Mouse (Mus musculus): Measurements from ENCODE around the gene Mpeg1. TPM values are rescaled to one million over a fixed set of nuclear protein-coding genes. Genes with fewer than 3 reads are reported as not detected.

Gene Mpeg1
- polyA plus RNA-seq, 1 experiment from 2014 or later: 0.84 TPM

DNA sequence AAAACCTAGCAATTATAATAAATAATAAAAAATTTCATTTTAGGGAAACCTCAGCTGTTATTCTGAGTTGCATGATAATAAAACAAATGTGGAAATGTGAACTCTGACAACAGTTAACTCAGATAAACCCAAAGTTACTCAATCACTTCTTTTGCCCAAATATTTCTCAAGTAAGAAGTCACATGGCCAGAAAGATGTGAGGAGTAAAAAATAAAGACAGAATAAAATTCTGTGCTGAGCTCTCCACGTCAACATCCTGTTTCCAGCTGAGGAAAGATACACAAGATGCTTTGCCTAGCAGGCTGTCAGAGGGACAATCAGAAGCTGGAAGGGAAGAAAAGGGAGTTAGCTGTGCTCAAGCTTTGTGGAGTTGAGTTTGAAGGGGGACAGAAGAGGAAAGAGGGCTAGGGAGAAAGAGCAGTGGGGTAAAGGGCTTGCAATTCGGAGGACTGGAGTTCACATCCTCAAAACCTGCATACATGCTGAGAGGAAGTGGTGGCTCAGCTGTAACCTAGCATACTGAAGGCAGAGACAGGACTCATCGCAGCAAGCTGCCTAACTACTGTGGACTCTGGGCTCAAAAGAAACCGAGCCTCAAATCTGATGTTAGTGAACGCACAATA, 20.4 kb upstream of the Mpeg1 start:
- H3K4me2 ChIP-seq (replicated peaks; ENCODE audit: low read depth): no peak overlapping the region
- no peak overlapping the region for H3K9ac ChIP-seq (ENCODE audit: low read length)
- no peaks in the 10 kb centered on the region for H3K4me1 ChIP-seq (replicated peaks; ENCODE audit: control insufficient read depth, insufficient read depth)
- H3K27ac ChIP-seq (replicated peaks): no peak overlapping the region
- H3K9me3 ChIP-seq (ENCODE audit: control insufficient read depth, low read length): no peaks in the 10 kb centered on the region
- H3K4me3 ChIP-seq (ENCODE audit: low read depth, low read length): no peak overlapping the region
- H3K36me3 ChIP-seq (ENCODE audit: control insufficient read depth, insufficient read depth, low read length): no peaks in the 10 kb centered on the region
- ATAC-seq (ENCODE audit: low FRiP score, low TSS enrichment): no peak
- H3K27me3 ChIP-seq (ENCODE audit: control insufficient read depth, insufficient read depth, low read length): no peaks in the 10 kb centered on the region
- no peak for DNase-seq (ENCODE audit: low spot score)
- 63% methylated on average over 5 of the region's 5 CpGs for WGBS
- TF ChIP-seq EP300 (optimal IDR thresholded peaks at IDR 0.05) (no peak), CTCF (IDR thresholded peaks at IDR 0.05; ENCODE audit: low read depth) (no peak)

DNA sequence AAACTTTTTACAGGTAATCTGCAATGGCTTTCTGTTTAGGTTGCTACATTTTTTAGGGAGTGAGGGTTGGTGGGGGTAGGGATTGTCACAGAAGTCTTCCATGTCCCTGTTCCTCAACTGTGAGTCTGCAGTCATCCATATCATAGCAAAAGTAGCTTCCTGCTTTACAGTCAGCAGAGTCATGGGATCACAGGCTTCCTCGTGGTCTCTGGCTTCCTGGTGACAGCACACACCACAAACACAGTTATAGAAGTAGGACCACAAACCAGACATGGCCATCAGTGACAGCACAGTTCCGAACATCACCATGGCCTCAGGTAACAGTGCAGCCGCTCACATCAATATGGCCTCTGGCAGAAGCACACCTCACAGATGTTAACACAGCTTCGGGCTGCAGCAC, 18.0 kb upstream of the Mpeg1 start:
- H3K4me3 ChIP-seq (ENCODE audit: low read depth, low read length): no peak overlapping the region
- H3K27ac ChIP-seq (replicated peaks): no peak overlapping the region

DNA sequence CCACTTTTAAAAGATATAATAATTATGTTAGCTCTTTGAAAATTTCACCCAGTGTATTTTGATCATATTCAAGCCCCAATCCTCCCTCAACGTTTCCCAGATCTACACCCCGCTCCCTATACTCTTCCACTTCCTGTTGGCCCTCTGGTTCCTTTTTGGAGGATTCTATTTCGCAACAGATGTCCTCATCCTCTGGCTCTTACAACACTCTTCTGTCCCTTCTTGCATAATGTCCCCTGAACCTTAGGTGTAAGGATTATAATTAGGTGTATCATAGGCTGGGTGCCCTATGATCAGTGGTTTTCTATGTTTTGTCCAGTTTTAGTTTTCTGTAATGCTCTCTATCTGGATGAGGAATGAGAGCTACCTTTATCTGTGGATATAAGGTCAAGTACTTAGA, 15.6 kb upstream of the Mpeg1 start:
- no peak for TF ChIP-seq EP300 (optimal IDR thresholded peaks at IDR 0.05)
- no peak overlapping the region for H3K4me3 ChIP-seq (ENCODE audit: low read depth, low read length)
- ATAC-seq (ENCODE audit: low FRiP score, low TSS enrichment) (no peak), DNase-seq (ENCODE audit: low spot score) (no peak)
- 70% methylated on average over 3 of the region's 3 CpGs for WGBS
- H3K27me3 ChIP-seq (ENCODE audit: control insufficient read depth, insufficient read depth, low read length): no peaks in the 10 kb centered on the region
- H3K36me3 ChIP-seq (ENCODE audit: control insufficient read depth, insufficient read depth, low read length): no peaks in the 10 kb centered on the region
- H3K4me2 ChIP-seq (replicated peaks; ENCODE audit: low read depth): no peak overlapping the region
- H3K4me1 ChIP-seq (replicated peaks; ENCODE audit: control insufficient read depth, insufficient read depth): no peaks in the 10 kb centered on the region
- no peaks in the 10 kb centered on the region for H3K9me3 ChIP-seq (ENCODE audit: control insufficient read depth, low read length)
- H3K9ac ChIP-seq (ENCODE audit: low read length): no peak overlapping the region
- H3K27ac ChIP-seq (replicated peaks): no peak overlapping the region

More for the DNA sequence above, 18.0 kb upstream of the Mpeg1 start:
- Histone ChIP-seq H3K9me3 (ENCODE audit: control insufficient read depth, low read length) (no peaks in the 10 kb centered on the region), H3K27me3 (ENCODE audit: control insufficient read depth, insufficient read depth, low read length) (no peaks in the 10 kb centered on the region), H3K4me2 (replicated peaks; ENCODE audit: low read depth) (no peak overlapping the region), H3K9ac (ENCODE audit: low read length) (no peak overlapping the region), H3K4me1 (replicated peaks; ENCODE audit: control insufficient read depth, insufficient read depth) (no peaks in the 10 kb centered on the region), H3K36me3 (ENCODE audit: control insufficient read depth, insufficient read depth, low read length) (no peaks in the 10 kb centered on the region)
- WGBS: 80% methylated on average over 4 of the region's 4 CpGs
- no peak for ATAC-seq (ENCODE audit: low FRiP score, low TSS enrichment)
- TF ChIP-seq CTCF (IDR thresholded peaks at IDR 0.05; ENCODE audit: low read depth) (no peak), EP300 (optimal IDR thresholded peaks at IDR 0.05) (no peak)
- DNase-seq (ENCODE audit: low spot score): no peak

DNA sequence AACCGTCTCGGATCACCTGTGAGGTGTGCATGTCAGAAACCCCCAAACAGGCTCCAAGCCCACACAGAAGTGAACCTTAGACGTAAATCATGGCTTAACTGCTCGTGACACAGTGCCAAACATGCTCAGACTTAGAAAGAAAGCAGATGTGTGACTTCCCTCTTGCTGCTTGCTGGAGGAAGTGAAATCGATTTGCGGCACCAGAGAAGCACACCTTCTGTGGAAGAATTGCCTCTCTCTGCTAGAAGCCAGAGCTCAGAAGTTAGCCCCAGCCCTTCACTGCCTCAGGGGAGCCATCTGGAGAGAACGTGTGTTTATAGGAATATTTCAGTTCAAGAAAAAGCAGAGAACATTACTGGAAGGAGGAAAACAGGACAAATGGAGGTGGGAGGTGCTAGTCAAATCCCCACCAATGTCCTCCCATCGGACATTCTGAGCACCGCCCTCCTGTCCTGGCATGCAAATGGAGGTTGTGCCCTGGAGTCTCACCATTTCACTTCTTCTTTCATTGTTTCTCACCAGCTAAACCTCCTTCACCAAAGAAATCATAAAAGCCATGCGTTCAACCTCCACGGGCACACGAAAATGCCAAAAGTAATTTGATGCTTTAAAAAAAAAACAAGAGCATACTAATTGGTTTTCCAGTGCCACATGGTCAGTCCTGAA, 3.0 kb upstream of the Mpeg1 start:
- H3K27ac ChIP-seq (replicated peaks): no peak overlapping the region
- no peak for ATAC-seq (ENCODE audit: low FRiP score, low TSS enrichment)
- DNase-seq (ENCODE audit: low spot score): no peak

DNA sequence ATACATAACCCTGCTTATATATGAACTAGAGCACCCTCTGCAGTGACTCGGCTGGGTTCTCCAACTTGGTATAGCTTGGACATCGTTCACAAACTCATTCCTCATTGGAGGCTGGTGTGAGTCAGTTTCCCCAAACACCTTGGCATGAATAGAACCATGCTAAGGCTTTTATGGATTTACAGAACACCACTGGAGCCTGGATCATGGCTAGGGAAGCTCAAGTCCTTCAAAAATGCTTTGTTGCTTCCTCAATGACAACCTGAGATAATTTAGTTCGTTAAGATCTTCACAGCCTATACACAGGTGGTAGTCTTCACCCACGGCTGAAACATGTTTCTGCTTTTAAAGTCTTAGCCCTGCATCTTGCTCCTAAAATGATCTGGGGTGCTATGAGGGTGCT, 1.1 kb upstream of the Mpeg1 start:
- Histone ChIP-seq H3K9me3 (ENCODE audit: control insufficient read depth, low read length) (no peaks in the 10 kb centered on the region), H3K36me3 (ENCODE audit: control insufficient read depth, insufficient read depth, low read length) (no peaks in the 10 kb centered on the region), H3K4me2 (replicated peaks; ENCODE audit: low read depth) (no peak overlapping the region), H3K27ac (replicated peaks) (no peak overlapping the region), H3K4me1 (replicated peaks; ENCODE audit: control insufficient read depth, insufficient read depth) (no peaks in the 10 kb centered on the region), H3K27me3 (ENCODE audit: control insufficient read depth, insufficient read depth, low read length) (no peaks in the 10 kb centered on the region), H3K9ac (ENCODE audit: low read length) (no peak overlapping the region), H3K4me3 (ENCODE audit: low read depth, low read length) (no peak overlapping the region)
- TF ChIP-seq EP300 (optimal IDR thresholded peaks at IDR 0.05) (no peak), CTCF (IDR thresholded peaks at IDR 0.05; ENCODE audit: low read depth) (no peak)
- no peak for DNase-seq (ENCODE audit: low spot score)
- 68% methylated on average over 4 of the region's 4 CpGs for WGBS
- no peak for ATAC-seq (ENCODE audit: low FRiP score, low TSS enrichment)

More for the DNA sequence above, 3.0 kb upstream of the Mpeg1 start:
- H3K27me3 ChIP-seq (ENCODE audit: control insufficient read depth, insufficient read depth, low read length): no peaks in the 10 kb centered on the region
- TF ChIP-seq EP300 (optimal IDR thresholded peaks at IDR 0.05) (no peak), CTCF (IDR thresholded peaks at IDR 0.05; ENCODE audit: low read depth) (0 out of 2 replicates have a peak, but pooled peaks have one; percentile 4)
- no peaks in the 10 kb centered on the region for H3K9me3 ChIP-seq (ENCODE audit: control insufficient read depth, low read length)
- 47% methylated on average over 12 of the region's 12 CpGs for WGBS
- H3K4me1 ChIP-seq (replicated peaks; ENCODE audit: control insufficient read depth, insufficient read depth): no peaks in the 10 kb centered on the region
- H3K9ac ChIP-seq (ENCODE audit: low read length): no peak overlapping the region
- no peak overlapping the region for H3K4me3 ChIP-seq (ENCODE audit: low read depth, low read length)
- no peak overlapping the region; the same call in 1 of the 2 replicates for H3K4me2 ChIP-seq (replicated peaks; ENCODE audit: low read depth)
- H3K36me3 ChIP-seq (ENCODE audit: control insufficient read depth, insufficient read depth, low read length): no peaks in the 10 kb centered on the region
